Mouse (Mus musculus): Measurements from ENCODE around the gene Bcl7a. TPM values are rescaled to one million over a fixed set of nuclear protein-coding genes. Genes with fewer than 3 reads are reported as not detected.
A peak's percentile ranks its signal among the peaks of the same experiment; 100 is the strongest.

Bcl7a gene
- polyA plus RNA-seq, 1 experiment: 2.7 TPM

- no peaks in the 10 kb centered on the region for H3K4me1 ChIP-seq (ENCODE audit: control insufficient read depth, insufficient read depth, low read length)
- H3K27ac ChIP-seq (ENCODE audit: insufficient read depth, low read depth, low read length): no peak overlapping the region
- H3K4me3 ChIP-seq (ENCODE audit: insufficient read depth, low read length): no peak overlapping the region
- TF ChIP-seq POLR2A (IDR thresholded peaks at IDR 0.05; ENCODE audit: borderline replicate concordance, low read depth, low read length) (no peak), CTCF (IDR thresholded peaks at IDR 0.05; ENCODE audit: low read depth, low read length) (no peak)
Measured at GRCm38 (mm10) chr5:123307630-123308282, 35.9 kb upstream of the Bcl7a start.

- H3K4me1 ChIP-seq (ENCODE audit: control insufficient read depth, insufficient read depth, low read length): no peaks in the 10 kb centered on the region
- no peak overlapping the region for H3K27ac ChIP-seq (ENCODE audit: insufficient read depth, low read depth, low read length)
- no peak overlapping the region for H3K4me3 ChIP-seq (ENCODE audit: insufficient read depth, low read length)
- TF ChIP-seq POLR2A (IDR thresholded peaks at IDR 0.05; ENCODE audit: borderline replicate concordance, low read depth, low read length) (no peak), CTCF (IDR thresholded peaks at IDR 0.05; ENCODE audit: low read depth, low read length) (no peak)
Measured at GRCm38 (mm10) chr5:123309816-123310215, 33.8 kb upstream of the Bcl7a start.

GRCm38 (mm10) chr5:123310221-123310620, 33.4 kb upstream of the Bcl7a start:
- no peaks in the 10 kb centered on the region for H3K4me1 ChIP-seq (ENCODE audit: control insufficient read depth, insufficient read depth, low read length)
- no peak for TF ChIP-seq POLR2A (IDR thresholded peaks at IDR 0.05; ENCODE audit: borderline replicate concordance, low read depth, low read length)
- no peak for TF ChIP-seq CTCF (IDR thresholded peaks at IDR 0.05; ENCODE audit: low read depth, low read length)
- H3K4me3 ChIP-seq (ENCODE audit: insufficient read depth, low read length): no peak overlapping the region
- H3K27ac ChIP-seq (ENCODE audit: insufficient read depth, low read depth, low read length): no peak overlapping the region

- no peak overlapping the region for H3K4me3 ChIP-seq (ENCODE audit: insufficient read depth, low read length)
- no peak for TF ChIP-seq CTCF (IDR thresholded peaks at IDR 0.05; ENCODE audit: low read depth, low read length)
- TF ChIP-seq POLR2A (IDR thresholded peaks at IDR 0.05; ENCODE audit: borderline replicate concordance, low read depth, low read length): no peak
Measured at GRCm38 (mm10) chr5:123313058-123313630, 30.5 kb upstream of the Bcl7a start.

GRCm38 (mm10) chr5:123313851-123314380, 29.7 kb upstream of the Bcl7a start:
- Histone ChIP-seq H3K27ac (ENCODE audit: insufficient read depth, low read depth, low read length) (no peak overlapping the region), H3K4me3 (ENCODE audit: insufficient read depth, low read length) (no peak overlapping the region), H3K4me1 (ENCODE audit: control insufficient read depth, insufficient read depth, low read length) (0 out of 2 replicates have a peak, but pooled peaks cover under 1% of the 10 kb centered on the region)
- TF ChIP-seq CTCF (IDR thresholded peaks at IDR 0.05; ENCODE audit: low read depth, low read length) (no peak), POLR2A (IDR thresholded peaks at IDR 0.05; ENCODE audit: borderline replicate concordance, low read depth, low read length) (no peak)

More at GRCm38 (mm10) chr5:123313058-123313630, 30.5 kb upstream of the Bcl7a start:
- H3K4me1 ChIP-seq (ENCODE audit: control insufficient read depth, insufficient read depth, low read length): no peaks in the 10 kb centered on the region
- H3K27ac ChIP-seq (ENCODE audit: insufficient read depth, low read depth, low read length): no peak overlapping the region

- TF ChIP-seq POLR2A (IDR thresholded peaks at IDR 0.05; ENCODE audit: borderline replicate concordance, low read depth, low read length) (no peak), CTCF (IDR thresholded peaks at IDR 0.05; ENCODE audit: low read depth, low read length) (no peak)
- Histone ChIP-seq H3K27ac (ENCODE audit: insufficient read depth, low read depth, low read length) (no peak overlapping the region), H3K4me3 (ENCODE audit: insufficient read depth, low read length) (no peak overlapping the region), H3K4me1 (ENCODE audit: control insufficient read depth, insufficient read depth, low read length) (0 out of 2 replicates have a peak, but pooled peaks cover 2% of the 10 kb centered on the region)
Measured at GRCm38 (mm10) chr5:123315219-123315866, 28.3 kb upstream of the Bcl7a start.

- H3K4me1 ChIP-seq (ENCODE audit: control insufficient read depth, insufficient read depth, low read length): 0 out of 2 replicates have a peak, but pooled peaks cover 2% of the 10 kb centered on the region
- H3K4me3 ChIP-seq (ENCODE audit: insufficient read depth, low read length): peak overlapping the region; percentile 46
- H3K27ac ChIP-seq (ENCODE audit: insufficient read depth, low read depth, low read length): no peak overlapping the region
- no peak for TF ChIP-seq POLR2A (IDR thresholded peaks at IDR 0.05; ENCODE audit: borderline replicate concordance, low read depth, low read length)
- TF ChIP-seq CTCF (IDR thresholded peaks at IDR 0.05; ENCODE audit: low read depth, low read length): no peak
Measured at GRCm38 (mm10) chr5:123317992-123318391, 25.6 kb upstream of the Bcl7a start.

GRCm38 (mm10) chr5:123320136-123320535, 23.5 kb upstream of the Bcl7a start:
- Histone ChIP-seq H3K4me3 (ENCODE audit: insufficient read depth, low read length) (no peak overlapping the region), H3K4me1 (ENCODE audit: control insufficient read depth, insufficient read depth, low read length) (0 out of 2 replicates have a peak, but pooled peaks cover 2% of the 10 kb centered on the region), H3K27ac (ENCODE audit: insufficient read depth, low read depth, low read length) (no peak overlapping the region)
- no peak for TF ChIP-seq POLR2A (IDR thresholded peaks at IDR 0.05; ENCODE audit: borderline replicate concordance, low read depth, low read length)
- TF ChIP-seq CTCF (IDR thresholded peaks at IDR 0.05; ENCODE audit: low read depth, low read length): no peak

- TF ChIP-seq CTCF (IDR thresholded peaks at IDR 0.05; ENCODE audit: low read depth, low read length): no peak
- no peak for TF ChIP-seq POLR2A (IDR thresholded peaks at IDR 0.05; ENCODE audit: borderline replicate concordance, low read depth, low read length)
Measured at GRCm38 (mm10) chr5:123324242-123324641, 19.4 kb upstream of the Bcl7a start.

More at GRCm38 (mm10) chr5:123324242-123324641, 19.4 kb upstream of the Bcl7a start:
- H3K4me3 ChIP-seq (ENCODE audit: insufficient read depth, low read length): no peak overlapping the region
- no peaks in the 10 kb centered on the region for H3K4me1 ChIP-seq (ENCODE audit: control insufficient read depth, insufficient read depth, low read length)
- H3K27ac ChIP-seq (ENCODE audit: insufficient read depth, low read depth, low read length): no peak overlapping the region

Measured in bone marrow macrophage, adult 2 months (primary cell).